Mouse (Mus musculus): ENCODE results near the gene 4930564D02Rik. TPM values are rescaled to one million over a fixed set of nuclear protein-coding genes. Genes with fewer than 3 reads are reported as not detected.
A peak's percentile ranks its signal among the peaks of the same experiment; 100 is the strongest.

Gene 4930564D02Rik
- total RNA-seq, 1 experiment from 2014 or later, result not detected

GRCm38 (mm10) chr3:105052937-105053697 is 13.5 kb upstream of the 4930564D02Rik start, which contains the start of gene Cttnbp2nl:
TSS of gene Cttnbp2nl (minus strand) at chr3:105053146.
- peak; percentile 93 to 94 for ATAC-seq (replicated peaks in 1 of 2; ENCODE audit: insufficient read depth in 1 of 2, low FRiP score in 2 of 2, low TSS enrichment in 1 of 2, low read depth in 1 of 2, poor library complexity in 2 of 2, severe bottlenecking in 2 of 2)

DNA sequence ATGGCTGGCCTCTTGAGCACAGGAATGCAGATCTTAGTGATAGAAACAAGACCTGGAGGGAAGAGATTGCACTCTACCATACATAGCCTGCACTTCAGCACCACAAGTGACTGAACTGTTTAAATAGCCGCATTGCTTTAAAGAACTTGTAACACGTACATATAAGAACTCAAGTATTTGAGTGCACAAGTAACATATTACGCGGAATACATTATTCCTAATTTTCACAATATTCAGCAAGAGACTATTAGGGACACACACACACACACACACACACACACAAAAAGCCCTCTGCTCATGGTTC is 13.0 kb upstream of the 4930564D02Rik start:
- no peak for ATAC-seq (replicated peaks in 1 of 2; ENCODE audit: insufficient read depth in 1 of 2, low FRiP score in 2 of 2, low TSS enrichment in 1 of 2, low read depth in 1 of 2, poor library complexity in 2 of 2, severe bottlenecking in 2 of 2)

GRCm38 (mm10) chr3:105054952-105055351 is 11.7 kb upstream of the 4930564D02Rik start:
- ATAC-seq (replicated peaks in 1 of 2; ENCODE audit: insufficient read depth in 1 of 2, low FRiP score in 2 of 2, low TSS enrichment in 1 of 2, low read depth in 1 of 2, poor library complexity in 2 of 2, severe bottlenecking in 2 of 2), result no peak

DNA sequence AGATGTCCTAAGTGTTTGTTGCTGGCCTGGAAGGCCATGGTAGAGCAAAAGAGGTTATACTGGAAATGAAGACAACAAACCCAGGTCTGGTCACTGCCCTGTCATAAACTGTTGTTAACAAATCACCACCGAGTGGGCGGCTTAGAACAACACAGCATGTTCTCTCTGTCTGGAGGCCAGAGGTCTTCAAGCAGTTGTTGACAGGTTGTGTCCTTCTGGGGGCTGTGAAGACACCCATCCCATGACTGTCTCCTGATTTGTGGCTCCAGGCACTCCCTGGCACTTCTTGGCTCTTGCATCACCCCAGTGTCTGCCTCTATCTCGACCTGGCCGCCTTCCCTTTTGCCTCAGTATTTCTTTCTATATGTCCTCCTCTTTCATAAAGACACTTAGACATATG is 11.0 kb upstream of the 4930564D02Rik start:
- ATAC-seq (replicated peaks in 1 of 2; ENCODE audit: insufficient read depth in 1 of 2, low FRiP score in 2 of 2, low TSS enrichment in 1 of 2, low read depth in 1 of 2, poor library complexity in 2 of 2, severe bottlenecking in 2 of 2), result no peak

- peak; percentile 80 to 84 for ATAC-seq (replicated peaks in 1 of 2; ENCODE audit: insufficient read depth in 1 of 2, low FRiP score in 2 of 2, low TSS enrichment in 1 of 2, low read depth in 1 of 2, poor library complexity in 2 of 2, severe bottlenecking in 2 of 2)
Observed at GRCm38 (mm10) chr3:105058627-105059513, 7.8 kb upstream of the 4930564D02Rik start.

GRCm38 (mm10) chr3:105059911-105060310 is 6.7 kb upstream of the 4930564D02Rik start:
- ATAC-seq (replicated peaks in 1 of 2; ENCODE audit: insufficient read depth in 1 of 2, low FRiP score in 2 of 2, low TSS enrichment in 1 of 2, low read depth in 1 of 2, poor library complexity in 2 of 2, severe bottlenecking in 2 of 2), result no peak

DNA sequence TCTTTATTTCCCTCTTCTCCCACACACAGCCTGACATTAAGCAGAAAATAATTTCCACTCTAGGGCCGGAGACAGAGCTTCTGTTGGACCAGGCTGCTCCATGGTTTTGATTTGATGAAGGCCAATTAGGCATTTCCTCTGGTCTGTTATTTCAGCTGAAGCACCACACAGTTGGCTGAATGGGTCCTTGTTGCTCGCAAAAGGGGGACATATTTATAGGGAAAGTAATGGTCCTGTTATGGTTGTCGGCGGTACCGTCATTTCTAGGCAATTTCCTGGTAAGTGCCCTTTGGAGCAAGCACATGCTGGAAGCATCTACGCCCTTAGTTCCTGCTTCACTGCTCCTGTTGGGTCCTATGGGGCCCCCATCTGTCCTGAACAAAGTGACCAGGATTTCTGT is 5.7 kb upstream of the 4930564D02Rik start:
- ATAC-seq (replicated peaks in 1 of 2; ENCODE audit: insufficient read depth in 1 of 2, low FRiP score in 2 of 2, low TSS enrichment in 1 of 2, low read depth in 1 of 2, poor library complexity in 2 of 2, severe bottlenecking in 2 of 2), result no peak

- ATAC-seq (replicated peaks in 1 of 2; ENCODE audit: insufficient read depth in 1 of 2, low FRiP score in 2 of 2, low TSS enrichment in 1 of 2, low read depth in 1 of 2, poor library complexity in 2 of 2, severe bottlenecking in 2 of 2), result no peak
Observed at GRCm38 (mm10) chr3:105061496-105061895, 5.1 kb upstream of the 4930564D02Rik start.

DNA sequence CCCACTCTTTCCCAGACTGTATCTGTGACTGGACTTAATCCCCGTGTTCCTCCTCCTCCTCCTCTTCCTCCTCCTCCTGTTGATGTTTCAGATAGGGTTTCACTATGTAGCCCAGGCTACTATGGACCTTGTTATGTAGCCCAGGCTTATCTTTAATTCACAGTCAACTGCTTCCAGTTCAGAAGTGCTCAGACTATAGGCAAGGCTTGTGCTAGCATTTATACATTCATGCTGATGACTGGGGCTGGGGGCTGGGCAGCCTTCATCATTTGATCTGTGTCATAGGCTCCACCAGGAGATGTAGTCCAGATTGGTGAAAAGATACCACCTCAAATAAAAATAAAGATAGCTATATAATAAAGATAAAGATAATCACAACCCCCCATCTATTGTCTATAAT is 4.7 kb upstream of the 4930564D02Rik start:
- no peak for ATAC-seq (replicated peaks in 1 of 2; ENCODE audit: insufficient read depth in 1 of 2, low FRiP score in 2 of 2, low TSS enrichment in 1 of 2, low read depth in 1 of 2, poor library complexity in 2 of 2, severe bottlenecking in 2 of 2)

DNA sequence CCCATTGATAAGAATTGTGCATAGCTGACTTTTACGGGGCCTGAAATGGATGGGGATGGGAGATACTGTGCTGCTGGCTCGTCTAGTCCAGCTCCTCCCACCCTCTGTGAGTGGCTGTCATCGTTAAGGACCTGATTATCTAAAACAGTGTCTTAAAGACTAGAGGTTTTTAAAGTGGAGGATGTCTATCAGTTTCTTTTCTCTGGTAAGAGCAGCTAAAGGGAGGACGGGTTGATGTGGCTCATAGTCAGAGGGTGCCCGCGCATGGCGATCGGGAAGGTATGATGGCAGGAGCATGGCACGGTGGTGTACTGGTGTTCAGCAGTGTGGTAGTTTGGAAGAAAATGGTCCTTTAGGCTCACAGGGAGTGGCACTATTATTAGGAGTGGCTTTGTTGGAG is 4.0 kb upstream of the 4930564D02Rik start:
- ATAC-seq (replicated peaks in 1 of 2; ENCODE audit: insufficient read depth in 1 of 2, low FRiP score in 2 of 2, low TSS enrichment in 1 of 2, low read depth in 1 of 2, poor library complexity in 2 of 2, severe bottlenecking in 2 of 2), result no peak

GRCm38 (mm10) chr3:105070553-105070952 is 3.9 kb downstream of the 4930564D02Rik start:
- ATAC-seq (replicated peaks in 1 of 2; ENCODE audit: insufficient read depth in 1 of 2, low FRiP score in 2 of 2, low TSS enrichment in 1 of 2, low read depth in 1 of 2, poor library complexity in 2 of 2, severe bottlenecking in 2 of 2), result no peak

DNA sequence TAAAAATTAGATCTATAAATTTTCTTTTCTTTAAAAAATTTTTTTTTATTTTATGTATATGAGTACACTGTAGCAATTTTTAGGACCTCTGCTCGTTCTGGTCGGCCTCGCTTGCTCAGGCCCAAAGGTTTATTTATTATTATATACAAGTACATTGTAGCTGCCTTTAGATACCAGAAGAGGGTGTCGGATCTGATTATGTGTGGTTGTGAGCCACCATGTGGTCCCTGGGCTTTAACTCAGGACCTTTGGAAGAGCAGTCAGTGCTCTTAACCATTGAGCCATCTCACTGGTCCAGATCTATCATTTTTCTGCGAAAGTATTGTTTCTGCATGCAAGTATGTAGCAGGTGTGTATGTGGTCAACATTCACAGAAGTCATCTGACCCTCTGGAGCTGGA is 4.6 kb downstream of the 4930564D02Rik start:
- no peak for ATAC-seq (replicated peaks in 1 of 2; ENCODE audit: insufficient read depth in 1 of 2, low FRiP score in 2 of 2, low TSS enrichment in 1 of 2, low read depth in 1 of 2, poor library complexity in 2 of 2, severe bottlenecking in 2 of 2)

GRCm38 (mm10) chr3:105072536-105072935 is 5.9 kb downstream of the 4930564D02Rik start:
- ATAC-seq (replicated peaks in 1 of 2; ENCODE audit: insufficient read depth in 1 of 2, low FRiP score in 2 of 2, low TSS enrichment in 1 of 2, low read depth in 1 of 2, poor library complexity in 2 of 2, severe bottlenecking in 2 of 2), result no peak

GRCm38 (mm10) chr3:105075796-105076195 is 9.2 kb downstream of the 4930564D02Rik start:
- no peak for ATAC-seq (replicated peaks in 1 of 2; ENCODE audit: insufficient read depth in 1 of 2, low FRiP score in 2 of 2, low TSS enrichment in 1 of 2, low read depth in 1 of 2, poor library complexity in 2 of 2, severe bottlenecking in 2 of 2)

GRCm38 (mm10) chr3:105078231-105078826 is 11.7 kb downstream of the 4930564D02Rik start:
- ATAC-seq (replicated peaks in 1 of 2; ENCODE audit: insufficient read depth in 1 of 2, low FRiP score in 2 of 2, low TSS enrichment in 1 of 2, low read depth in 1 of 2, poor library complexity in 2 of 2, severe bottlenecking in 2 of 2), result peak; percentile 37 to 51; a peak in 2 of 4 replicates

DNA sequence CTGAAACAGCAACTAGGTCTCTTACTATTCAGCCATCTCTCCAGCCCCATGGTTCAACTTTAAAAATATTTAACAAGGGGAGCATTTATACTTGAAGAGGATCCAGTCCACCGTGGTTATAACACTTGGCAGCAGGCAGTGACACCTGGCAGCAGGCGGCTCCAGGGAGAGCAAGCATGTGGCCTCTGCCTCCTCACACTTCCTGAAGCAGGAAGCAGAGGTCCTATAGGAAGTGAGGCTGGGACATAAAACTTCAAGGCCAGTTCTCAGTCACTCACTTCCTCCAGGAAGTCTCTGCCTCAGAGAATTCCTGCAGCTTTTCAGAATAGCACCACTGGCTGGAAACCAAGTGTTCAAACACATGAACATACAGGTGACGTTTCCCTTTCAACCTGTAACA is 20.7 kb downstream of the 4930564D02Rik start:
- no peak for ATAC-seq (replicated peaks in 1 of 2; ENCODE audit: insufficient read depth in 1 of 2, low FRiP score in 2 of 2, low TSS enrichment in 1 of 2, low read depth in 1 of 2, poor library complexity in 2 of 2, severe bottlenecking in 2 of 2)

DNA sequence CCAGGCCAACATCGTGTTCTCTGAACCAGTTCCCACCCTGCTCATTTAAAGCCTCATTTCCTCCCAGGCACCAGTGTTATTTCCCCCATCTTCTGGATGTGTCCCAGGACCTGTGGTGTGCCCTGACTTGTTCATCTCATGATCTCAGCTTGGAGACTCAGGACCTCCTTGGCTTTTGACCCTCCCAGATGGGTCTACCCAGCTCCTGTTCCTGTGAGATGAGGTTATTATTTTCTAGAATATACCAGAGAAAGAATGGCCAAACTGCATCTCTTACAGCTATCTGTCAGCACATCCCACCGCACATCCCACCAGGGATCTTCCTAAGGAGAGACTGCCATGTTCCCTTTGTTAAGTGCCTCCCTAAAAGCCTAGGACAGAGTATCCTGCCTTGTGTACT is 22.0 kb downstream of the 4930564D02Rik start:
- ATAC-seq (replicated peaks in 1 of 2; ENCODE audit: insufficient read depth in 1 of 2, low FRiP score in 2 of 2, low TSS enrichment in 1 of 2, low read depth in 1 of 2, poor library complexity in 2 of 2, severe bottlenecking in 2 of 2), result no peak

DNA sequence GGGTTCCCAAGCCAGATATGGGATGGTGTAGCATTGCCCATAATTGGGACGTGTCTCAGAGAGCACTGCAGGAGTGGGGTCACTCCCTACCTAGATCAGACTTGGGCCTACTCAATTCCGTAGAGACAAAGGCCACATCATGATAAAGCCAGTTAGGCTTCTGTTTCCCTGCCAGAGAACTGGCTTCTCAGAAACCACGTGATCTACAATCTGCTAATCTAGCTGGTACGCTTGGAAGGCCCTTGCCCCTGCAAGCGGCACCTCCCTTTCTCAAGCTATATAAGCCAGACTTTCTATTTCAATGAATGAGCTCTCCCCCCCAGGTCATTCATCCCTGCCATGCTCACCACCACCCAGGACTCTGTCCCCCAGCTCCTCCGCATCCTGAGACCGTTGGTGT is 23.5 kb downstream of the 4930564D02Rik start:
- ATAC-seq (replicated peaks in 1 of 2; ENCODE audit: insufficient read depth in 1 of 2, low FRiP score in 2 of 2, low TSS enrichment in 1 of 2, low read depth in 1 of 2, poor library complexity in 2 of 2, severe bottlenecking in 2 of 2), result no peak

All from hematopoietic stem cell, adult 5-6 weeks (primary cell).